16 mouse cellular contexts compared by ENCODE assay signal in genomic region chr17:85072383-85072782, GRCm38 (mm10). TPM values are rescaled to one million over a fixed set of nuclear protein-coding genes. Genes with fewer than 3 reads are reported as not detected.
DNase-seq lines count a peak whose midpoint lies in the region; ATAC-seq lines count a peak whose summit lies in the region.
"Had no signal": no experiment of that assay in that cellular context is flagged by ENCODE, and none has a peak within 500 bp of the region (broad histone marks: within the 10 kb centered on the region; RNA-seq: fewer than 3 reads in every experiment).

No protein-coding gene starts in this region.

- no peak overlapping the region for H3K4me3 ChIP-seq in heart, embryonic 10.5 days
- H3K4me3 ChIP-seq in embryonic facial prominence, embryonic 10.5 days: no peak overlapping the region
- H3K4me3 ChIP-seq in forebrain, embryonic 15.5 days: no peak overlapping the region
- H3K4me3 ChIP-seq in midbrain, embryonic 16.5 days (ENCODE audit: low read depth, low read length): no peak overlapping the region
- H3K4me3 ChIP-seq: heart, embryonic 15.5 days; limb, embryonic 10.5 days had no signal

- H3K36me3 ChIP-seq in heart, embryonic 10.5 days: peaks cover 52% of the 10 kb centered on the region
- peaks cover 74% of the 10 kb centered on the region for H3K36me3 ChIP-seq in embryonic facial prominence, embryonic 10.5 days (replicated peaks)
- peaks cover 47% of the 10 kb centered on the region for H3K36me3 ChIP-seq in forebrain, embryonic 15.5 days
- H3K36me3 ChIP-seq in midbrain, embryonic 16.5 days (ENCODE audit: control insufficient read depth, insufficient read depth, low read length): peaks cover 32% of the 10 kb centered on the region

- H3K9me3 ChIP-seq in heart, embryonic 10.5 days: no peaks in the 10 kb centered on the region
- H3K9me3 ChIP-seq in embryonic facial prominence, embryonic 10.5 days: no peaks in the 10 kb centered on the region
- H3K9me3 ChIP-seq in forebrain, embryonic 15.5 days: no peaks in the 10 kb centered on the region
- no peaks in the 10 kb centered on the region for H3K9me3 ChIP-seq in midbrain, embryonic 16.5 days (replicated peaks; ENCODE audit: control insufficient read depth, low read length, poor library complexity, severe bottlenecking)
- H3K9me3 ChIP-seq: heart, embryonic 15.5 days; limb, embryonic 10.5 days had no signal

- peaks cover 8% of the 10 kb centered on the region; the same call in 1 of the 2 replicates for H3K4me1 ChIP-seq in heart, embryonic 10.5 days
- peaks cover 15% of the 10 kb centered on the region for H3K4me1 ChIP-seq in embryonic facial prominence, embryonic 10.5 days
- peaks cover 10% of the 10 kb centered on the region; the same call in 1 of the 2 replicates for H3K4me1 ChIP-seq in forebrain, embryonic 15.5 days
- H3K4me1 ChIP-seq in midbrain, embryonic 16.5 days (ENCODE audit: control insufficient read depth, insufficient read depth, low read length): peaks cover 7% of the 10 kb centered on the region
- H3K4me1 ChIP-seq: limb, embryonic 10.5 days had no signal

- no peak overlapping the region for H3K9ac ChIP-seq in forebrain, embryonic 15.5 days (replicated peaks)
- 0 out of 2 replicates have a peak overlapping the region, but pooled peaks have one; percentile 10 for H3K9ac ChIP-seq in midbrain, embryonic 16.5 days (ENCODE audit: low read depth, low read length)
- H3K9ac ChIP-seq: heart, embryonic 15.5 days; liver, embryonic 14.5 days had no signal

- DNase-seq in heart, embryonic 10.5 days (ENCODE audit: low spot score): peak; percentile 28
- no peak for DNase-seq in heart, adult 9 months (ENCODE audit: low spot score in 2 of 2)
- no peak for DNase-seq in embryonic facial prominence, embryonic 10.5 days (ENCODE audit: low spot score)
- no peak for DNase-seq in urinary bladder, adult 18-20 months (ENCODE audit: low spot score in 2 of 2)
- no peak for DNase-seq in frontal cortex, postnatal 25 days (ENCODE audit: low spot score in 2 of 2)
- DNase-seq in MN1 (ENCODE audit: low spot score): no peak
- DNase-seq: cerebellum, adult 18-20 months; gastrocnemius, postnatal 14 days; kidney, postnatal 14 days; lung, postnatal 10 days; thymus, postnatal 36 days had no signal

- no peaks in the 10 kb centered on the region for H3K27me3 ChIP-seq in heart, embryonic 10.5 days (ENCODE audit: insufficient read depth, poor library complexity, severe bottlenecking)
- no peaks in the 10 kb centered on the region for H3K27me3 ChIP-seq in embryonic facial prominence, embryonic 10.5 days (replicated peaks; ENCODE audit: low read depth, poor library complexity, severe bottlenecking)
- H3K27me3 ChIP-seq in forebrain, embryonic 15.5 days: no peaks in the 10 kb centered on the region
- H3K27me3 ChIP-seq in midbrain, embryonic 16.5 days (ENCODE audit: control insufficient read depth, insufficient read depth, low read depth, low read length): no peaks in the 10 kb centered on the region
- H3K27me3 ChIP-seq: heart, embryonic 15.5 days had no signal

- no peak overlapping the region for H3K4me2 ChIP-seq in forebrain, embryonic 15.5 days (replicated peaks)
- H3K4me2 ChIP-seq in midbrain, embryonic 16.5 days (ENCODE audit: low read length): no peak overlapping the region
- H3K4me2 ChIP-seq: heart, embryonic 15.5 days had no signal

- ATAC-seq in forebrain, embryonic 15.5 days (replicated peaks): 0 out of 2 replicates have a peak, but pooled peaks have one; percentile 32
- ATAC-seq in midbrain, embryonic 16.5 days: peak; percentile 61; the same call in 1 of the 2 replicates

- no peak overlapping the region for H3K27ac ChIP-seq in heart, embryonic 10.5 days
- 0 out of 2 replicates have a peak overlapping the region, but pooled peaks have one; percentile 25 for H3K27ac ChIP-seq in embryonic facial prominence, embryonic 10.5 days (replicated peaks)
- H3K27ac ChIP-seq in forebrain, embryonic 15.5 days (replicated peaks): 0 out of 2 replicates have a peak overlapping the region, but pooled peaks have one; percentile 20
- peak overlapping the region; percentile 39; the same call in 1 of the 2 replicates for H3K27ac ChIP-seq in midbrain, embryonic 16.5 days (ENCODE audit: low read length)
- H3K27ac ChIP-seq: heart, embryonic 15.5 days; limb, embryonic 10.5 days; liver, embryonic 14.5 days had no signal

- 70% methylated on average over 11 of the region's 11 CpGs for WGBS in heart, embryonic 10.5 days
- WGBS in embryonic facial prominence, embryonic 10.5 days: 52% methylated on average over 11 of the region's 11 CpGs
- 10% methylated on average over 11 of the region's 11 CpGs for WGBS in forebrain, embryonic 15.5 days
- 16% methylated on average over 11 of the region's 11 CpGs for WGBS in midbrain, embryonic 16.5 days

RNA-seq across cellular contexts. Expression of gene Prepl, which starts 17.7 kb away (rescaled TPM):
- polyA plus RNA-seq in heart, embryonic 10.5 days (2016; fragmentation: Nextera tagmentation; extraction: Ambion mirVana): 21.8 and 27.3 TPM in 2 replicates
- 32.0 and 32.4 TPM in 2 replicates for polyA plus RNA-seq in embryonic facial prominence, embryonic 10.5 days (2016; fragmentation: Nextera tagmentation; extraction: Ambion mirVana)
- polyA plus RNA-seq in forebrain, embryonic 15.5 days (2015; fragmentation: Nextera tagmentation; extraction: Ambion mirVana): 56.1 and 62.0 TPM in 2 replicates
- polyA plus RNA-seq in midbrain, embryonic 16.5 days (2015; fragmentation: Nextera tagmentation; extraction: Ambion mirVana): 123 and 143 TPM in 2 replicates

RNA-seq across cellular contexts. Expression of gene Camkmt, which starts 18.0 kb away (rescaled TPM):
- 7.7 and 8.4 TPM in 2 replicates for polyA plus RNA-seq in heart, embryonic 10.5 days (2016; fragmentation: Nextera tagmentation; extraction: Ambion mirVana)
- 13.2 and 14.2 TPM in 2 replicates for polyA plus RNA-seq in embryonic facial prominence, embryonic 10.5 days (2016; fragmentation: Nextera tagmentation; extraction: Ambion mirVana)
- 19.3 TPM in 2 replicates for polyA plus RNA-seq in forebrain, embryonic 15.5 days (2015; fragmentation: Nextera tagmentation; extraction: Ambion mirVana)
- 23.2 and 26.5 TPM in 2 replicates for polyA plus RNA-seq in midbrain, embryonic 16.5 days (2015; fragmentation: Nextera tagmentation; extraction: Ambion mirVana)

RNA-seq across cellular contexts. Expression of gene Slc3a1, which starts 44.2 kb away (rescaled TPM):
- polyA plus RNA-seq in heart, embryonic 10.5 days (2016; fragmentation: Nextera tagmentation; extraction: Ambion mirVana): 0.09 and 0.33 TPM in 2 replicates
- polyA plus RNA-seq in embryonic facial prominence, embryonic 10.5 days (2016; fragmentation: Nextera tagmentation; extraction: Ambion mirVana): 0.39 and 0.41 TPM in 2 replicates
- polyA plus RNA-seq in forebrain, embryonic 15.5 days (2015; fragmentation: Nextera tagmentation; extraction: Ambion mirVana): 0.27 and 0.36 TPM in 2 replicates
- polyA plus RNA-seq in midbrain, embryonic 16.5 days (2015; fragmentation: Nextera tagmentation; extraction: Ambion mirVana): 0.20 and 0.27 TPM in 2 replicates
